Mouse (Mus musculus): ENCODE data around the gene Pla2g12b.
"Not testable (repeated sequence)": the region's sequence is repeated elsewhere in the genome, so short reads cannot be mapped to it uniquely, and the experiment has no call there.

The Pla2g12b gene

GRCm38 (mm10) chr10:59402899-59403792, at the start of gene Pla2g12b:
Gene Pla2g12b, plus strand, starts transcription at chr10:59403660.
- no peak for DNase-seq (ENCODE audit: low spot score)

- DNase-seq (ENCODE audit: low spot score): no peak
These were observed 49.3 kb upstream of the Pla2g12b start for GRCm38 (mm10) chr10:59354120-59354519.

GRCm38 (mm10) chr10:59355020-59355419, 48.4 kb upstream of the Pla2g12b start:
- no peak for DNase-seq (ENCODE audit: low spot score)

GRCm38 (mm10) chr10:59358744-59359143, 44.7 kb upstream of the Pla2g12b start:
- DNase-seq (ENCODE audit: low spot score): no peak

- no peak for DNase-seq (ENCODE audit: low spot score)
These were observed 40.3 kb upstream of the Pla2g12b start for GRCm38 (mm10) chr10:59363208-59363607.

GRCm38 (mm10) chr10:59364551-59364950, 38.9 kb upstream of the Pla2g12b start:
- no peak for DNase-seq (ENCODE audit: low spot score)

- DNase-seq (ENCODE audit: low spot score): no peak
These were observed 37.5 kb upstream of the Pla2g12b start for GRCm38 (mm10) chr10:59365804-59366589.

GRCm38 (mm10) chr10:59366746-59367145, 36.7 kb upstream of the Pla2g12b start:
- no peak for DNase-seq (ENCODE audit: low spot score)

- no peak for DNase-seq (ENCODE audit: low spot score)
These were observed 36.3 kb upstream of the Pla2g12b start for GRCm38 (mm10) chr10:59367206-59367605.

GRCm38 (mm10) chr10:59368729-59369128, 34.7 kb upstream of the Pla2g12b start:
- DNase-seq (ENCODE audit: low spot score): no peak

- no peak for DNase-seq (ENCODE audit: low spot score)
These were observed 34.0 kb upstream of the Pla2g12b start for GRCm38 (mm10) chr10:59369426-59369825.

GRCm38 (mm10) chr10:59377906-59378305, 25.6 kb upstream of the Pla2g12b start:
- DNase-seq (ENCODE audit: low spot score): no peak

- DNase-seq (ENCODE audit: low spot score): no peak
These were observed 24.7 kb upstream of the Pla2g12b start for GRCm38 (mm10) chr10:59378728-59379127.

GRCm38 (mm10) chr10:59379927-59380326, 23.5 kb upstream of the Pla2g12b start:
- no peak for DNase-seq (ENCODE audit: low spot score)

GRCm38 (mm10) chr10:59380411-59380821, 23.0 kb upstream of the Pla2g12b start:
- DNase-seq (ENCODE audit: low spot score): no peak

GRCm38 (mm10) chr10:59381563-59381962, 21.9 kb upstream of the Pla2g12b start:
- DNase-seq (ENCODE audit: low spot score): not testable (repeated sequence)

- DNase-seq (ENCODE audit: low spot score): no peak
These were observed 16.5 kb upstream of the Pla2g12b start for GRCm38 (mm10) chr10:59386951-59387350.

GRCm38 (mm10) chr10:59389652-59390051, 13.8 kb upstream of the Pla2g12b start:
- no peak for DNase-seq (ENCODE audit: low spot score)

- DNase-seq (ENCODE audit: low spot score): no peak
These were observed 11.6 kb upstream of the Pla2g12b start for GRCm38 (mm10) chr10:59391907-59392306.

- not testable (repeated sequence) for DNase-seq (ENCODE audit: low spot score)
These were observed 8.0 kb upstream of the Pla2g12b start, which contains the start of gene Gm10273 for GRCm38 (mm10) chr10:59395461-59395860. Gene Gm10273, plus strand, starts transcription at chr10:59395632.

GRCm38 (mm10) chr10:59403793-59404149, 311 bp downstream of the Pla2g12b start:
- DNase-seq (ENCODE audit: low spot score): no peak

GRCm38 (mm10) chr10:59408499-59408898, 5.0 kb downstream of the Pla2g12b start:
- no peak for DNase-seq (ENCODE audit: low spot score)

- no peak for DNase-seq (ENCODE audit: low spot score)
These were observed 6.8 kb downstream of the Pla2g12b start for GRCm38 (mm10) chr10:59410264-59410663.
